9 mouse cellular contexts compared by ENCODE assay signal in genomic region chr8:85500955-85501685, GRCm38 (mm10). TPM values are rescaled to one million over a fixed set of nuclear protein-coding genes. Genes with fewer than 3 reads are reported as not detected.
DNase-seq lines count a peak whose midpoint lies in the region; ATAC-seq and TF ChIP-seq lines count a peak whose summit lies in the region.
"Had no signal": no experiment of that assay in that cellular context is flagged by ENCODE, and none has a peak within 500 bp of the region (broad histone marks: within the 10 kb centered on the region; RNA-seq: fewer than 3 reads in every experiment).

No protein-coding gene starts in this region.

- H3K27ac ChIP-seq in liver, adult 2 months (replicated peaks; ENCODE audit: insufficient read depth, low read depth, low read length): 0 out of 2 replicates have a peak overlapping the region, but pooled peaks have one; percentile 6
- H3K27ac ChIP-seq in liver, embryonic 12.5 days: no peak overlapping the region
- H3K27ac ChIP-seq: heart, embryonic 13.5 days had no signal

- WGBS in liver, adult 2 months: 72% methylated on average over 11 of the region's 11 CpGs
- WGBS in liver, embryonic 12.5 days (ENCODE audit: insufficient replicate concordance): 78% methylated on average over 11 of the region's 11 CpGs

- H3K27me3 ChIP-seq in liver, adult 2 months (ENCODE audit: control insufficient read depth, insufficient read depth, low read length): no peaks in the 10 kb centered on the region
- no peaks in the 10 kb centered on the region for H3K27me3 ChIP-seq in liver, embryonic 12.5 days (replicated peaks)
- H3K27me3 ChIP-seq: heart, embryonic 13.5 days had no signal

- H3K4me1 ChIP-seq in liver, adult 2 months (ENCODE audit: control insufficient read depth, insufficient read depth, low read length): peaks cover 58% of the 10 kb centered on the region
- H3K4me1 ChIP-seq in liver, embryonic 12.5 days: 0 out of 2 replicates have a peak, but pooled peaks cover 11% of the 10 kb centered on the region

- peak overlapping the region; percentile 34 for H3K9ac ChIP-seq in liver, adult 2 months (ENCODE audit: low read depth, low read length)
- no peak overlapping the region for H3K9ac ChIP-seq in liver, embryonic 12.5 days
- H3K9ac ChIP-seq: heart, embryonic 13.5 days had no signal

- H3K4me2 ChIP-seq in liver, embryonic 12.5 days: no peak overlapping the region
- H3K4me2 ChIP-seq: heart, embryonic 13.5 days had no signal

- H3K9me3 ChIP-seq in liver, embryonic 12.5 days (replicated peaks): no peaks in the 10 kb centered on the region
- H3K9me3 ChIP-seq: heart, embryonic 13.5 days had no signal

- DNase-seq in liver, adult 2 months (ENCODE audit: extremely low read depth, low read depth, low spot score): no peak
- peak; percentile 48 for DNase-seq in cerebellum, adult 11 months
- peak; percentile 33 to 36 for DNase-seq in frontal cortex, postnatal 10 days (ENCODE audit: low spot score in 2 of 2)
- peak; percentile 84 for DNase-seq in left cerebral cortex, postnatal 4 days
- no peak for DNase-seq in thymus, postnatal 36 days
- DNase-seq in urinary bladder, postnatal 25 days (ENCODE audit: low spot score): no peak
- DNase-seq in adrenal gland, postnatal 10 days: no peak

- ATAC-seq in liver, embryonic 12.5 days: no peak

- no peak for TF ChIP-seq CTCF in liver, adult 2 months (IDR thresholded peaks at IDR 0.05; ENCODE audit: low read depth, low read length)

- TF ChIP-seq POLR2A in liver, adult 2 months (IDR thresholded peaks at IDR 0.05; ENCODE audit: extremely low read depth, insufficient read depth, low read length): no peak

- intact Hi-C loops in left cerebral cortex, postnatal 4 days (cut with DNase I): no loop called here

- peaks cover 33% of the 10 kb centered on the region; the same call in 1 of the 2 replicates for H3K79me2 ChIP-seq in liver, adult 2 months (ENCODE audit: control insufficient read depth, insufficient read depth, low read length)

- peaks cover 62% of the 10 kb centered on the region for H3K36me3 ChIP-seq in liver, adult 2 months (ENCODE audit: control insufficient read depth, insufficient read depth, low read length)
- 0 out of 2 replicates have a peak, but pooled peaks cover 3% of the 10 kb centered on the region for H3K36me3 ChIP-seq in liver, embryonic 12.5 days
- H3K36me3 ChIP-seq: heart, embryonic 13.5 days had no signal

- H3K4me3 ChIP-seq in liver, adult 2 months (ENCODE audit: insufficient read depth, low read depth, low read length): no peak overlapping the region
- no peak overlapping the region for H3K4me3 ChIP-seq in liver, embryonic 12.5 days
- H3K4me3 ChIP-seq: heart, embryonic 13.5 days had no signal

RNA-seq across cellular contexts. Expression of gene Gpt2, which starts 8.7 kb away (rescaled TPM):
- 345 and 351 TPM in 2 replicates for total RNA-seq in liver, adult 2 months (2014; rRNA removed)
- 135 and 180 TPM in 2 replicates for polyA plus RNA-seq in liver, adult 2 months (2012; rRNA removed)
- 18.5 and 20.1 TPM in 2 replicates for polyA plus RNA-seq in liver, embryonic 12.5 days (2016; fragmentation: Nextera tagmentation; extraction: Ambion mirVana)
- 10 to 100 TPM; 40.0 to 40.9 TPM for total RNA-seq in left cerebral cortex, postnatal 4 days (2021)
- 10 to 100 TPM; 47.9 to 54.3 TPM for total RNA-seq in adrenal gland, postnatal 10 days (2021)

RNA-seq across cellular contexts. Expression of gene Dnaja2, which starts 54.0 kb away (rescaled TPM):
- total RNA-seq in liver, adult 2 months (2014; rRNA removed): 53.1 and 65.8 TPM in 2 replicates
- polyA plus RNA-seq in liver, adult 2 months (2012; rRNA removed): 10.4 and 15.3 TPM in 2 replicates
- polyA plus RNA-seq in liver, embryonic 12.5 days (2016; fragmentation: Nextera tagmentation; extraction: Ambion mirVana): 124 TPM in 2 replicates
- 100 to 1,000 TPM; 158 to 169 TPM for total RNA-seq in left cerebral cortex, postnatal 4 days (2021)
- total RNA-seq in adrenal gland, postnatal 10 days (2021): 100 to 1,000 TPM; 146 to 159 TPM

Comparison
In these comparisons a context has a peak if more than half of its experiments do, and no peak if none do; other contexts are left out.
1. DNase-seq: peak in cerebellum, adult 11 months (single experiment), frontal cortex, postnatal 10 days (2 of 2) and left cerebral cortex, postnatal 4 days (single experiment); none in liver, adult 2 months (single experiment), thymus, postnatal 36 days (0 of 2), urinary bladder, postnatal 25 days (single experiment) and adrenal gland, postnatal 10 days (single experiment).